Mouse (Mus musculus) MN1 (cell line): ENCODE data around the gene Trp63.
"Not testable (repeated sequence)": the region's sequence is repeated elsewhere in the genome, so short reads cannot be mapped to it uniquely, and the experiment has no call there.

Experiments
- DNase-seq: peaks from one replicate; pipeline ENCODE4 v3.0.0-alpha.2; 2016; ENCODE audit warnings: low spot score

Trp63 gene

GRCm38 (mm10) chr16:25683531-25684248 is at the start of gene Trp63:
TSS of gene Trp63 (plus strand) at chr16:25683763.
- no peak for DNase-seq

GRCm38 (mm10) chr16:25644716-25645115 is 38.8 kb upstream of the Trp63 start:
- DNase-seq = not testable (repeated sequence)

- no peak for DNase-seq
Observed at GRCm38 (mm10) chr16:25660510-25661235, 22.9 kb upstream of the Trp63 start.

GRCm38 (mm10) chr16:25663116-25663515 is 20.4 kb upstream of the Trp63 start:
- DNase-seq = no peak

- no peak for DNase-seq
Observed at GRCm38 (mm10) chr16:25673861-25674440, 9.6 kb upstream of the Trp63 start.

GRCm38 (mm10) chr16:25680369-25680768 is 3.2 kb upstream of the Trp63 start:
- DNase-seq = no peak

- no peak for DNase-seq
Observed at GRCm38 (mm10) chr16:25682533-25682932, 1.0 kb upstream of the Trp63 start.

GRCm38 (mm10) chr16:25684572-25684971 is 1.0 kb downstream of the Trp63 start:
- no peak for DNase-seq

- no peak for DNase-seq
Observed at GRCm38 (mm10) chr16:25690612-25691011, 7.0 kb downstream of the Trp63 start.

- no peak for DNase-seq
Observed at GRCm38 (mm10) chr16:25701252-25701651, 17.7 kb downstream of the Trp63 start.

GRCm38 (mm10) chr16:25706260-25706659 is 22.7 kb downstream of the Trp63 start:
- no peak for DNase-seq

- DNase-seq = no peak
Observed at GRCm38 (mm10) chr16:25715790-25716189, 32.2 kb downstream of the Trp63 start.

GRCm38 (mm10) chr16:25723131-25723530 is 39.6 kb downstream of the Trp63 start:
- no peak for DNase-seq

GRCm38 (mm10) chr16:25727001-25727400 is 43.4 kb downstream of the Trp63 start:
- DNase-seq = no peak

GRCm38 (mm10) chr16:25727957-25728506 is 44.5 kb downstream of the Trp63 start:
- no peak for DNase-seq

GRCm38 (mm10) chr16:25736912-25737311 is 53.3 kb downstream of the Trp63 start:
- no peak for DNase-seq

- no peak for DNase-seq
Observed at GRCm38 (mm10) chr16:25737623-25738050, 54.1 kb downstream of the Trp63 start.

- DNase-seq = no peak
Observed at GRCm38 (mm10) chr16:25746807-25747206, 63.2 kb downstream of the Trp63 start.

- no peak for DNase-seq
Observed at GRCm38 (mm10) chr16:25751866-25752265, 68.3 kb downstream of the Trp63 start.

- no peak for DNase-seq
Observed at GRCm38 (mm10) chr16:25758108-25758507, 74.5 kb downstream of the Trp63 start.

GRCm38 (mm10) chr16:25765549-25765948 is 82.0 kb downstream of the Trp63 start:
- no peak for DNase-seq

GRCm38 (mm10) chr16:25774611-25775010 is 91.0 kb downstream of the Trp63 start:
- DNase-seq = no peak

GRCm38 (mm10) chr16:25777501-25777900 is 93.9 kb downstream of the Trp63 start:
- no peak for DNase-seq
